Mouse (Mus musculus) small intestine, adult 2 months (tissue): ENCODE results near the gene Cstb. TPM values are rescaled to one million over a fixed set of nuclear protein-coding genes. Genes with fewer than 3 reads are reported as not detected.
A peak's percentile ranks its signal among the peaks of the same experiment; 100 is the strongest.

Experiments used
- H3K27ac ChIP-seq: fragments of 200-500 bp; 2 replicates; pipeline ENCODE4 v1.5.1; 2012; ENCODE audit warnings: low read depth, low read length, control low read depth, inconsistent platforms; ENCODE audit not compliant: insufficient read depth
- H3K27me3 ChIP-seq: fragments of 200-500 bp; 2 replicates; pipeline ENCODE4 v1.6.1; 2012; ENCODE audit warnings: mild to moderate bottlenecking, moderate library complexity, low read length, inconsistent platforms; ENCODE audit not compliant: control insufficient read depth, insufficient read depth
- H3K36me3 ChIP-seq: fragments of 200-500 bp; 2 replicates; pipeline ENCODE4 v1.6.1; 2012; ENCODE audit warnings: mild to moderate bottlenecking, low read length, control low read depth, inconsistent platforms; ENCODE audit not compliant: control insufficient read depth, insufficient read depth
- H3K4me1 ChIP-seq: fragments of 200-500 bp; 2 replicates; pipeline ENCODE4 v1.6.1; 2012; ENCODE audit warnings: low read length, inconsistent platforms, mixed read lengths; ENCODE audit not compliant: control insufficient read depth, insufficient read depth, insufficient read length
- H3K4me3 ChIP-seq: fragments of 200-500 bp; 2 replicates; pipeline ENCODE4 v1.5.1; 2012; ENCODE audit warnings: low read depth, mild to moderate bottlenecking, control low read depth, inconsistent platforms, low read length, moderate library complexity
- CTCF ChIP-seq: fragments of 200-500 bp; IDR thresholded peaks from 2 replicates; pipeline ENCODE4 v1.5.1; 2012; ENCODE audit warnings: low read depth, mild to moderate bottlenecking, control low read depth, inconsistent platforms, low read length, moderate library complexity, mixed read lengths; ENCODE audit not compliant: insufficient replicate concordance, insufficient read length; ENCODE audit errors: extremely low read depth
- POLR2A ChIP-seq: fragments of 200-500 bp; IDR thresholded peaks from 2 replicates; pipeline ENCODE4 v1.6.1; 2012; ENCODE audit warnings: low read depth, mild to moderate bottlenecking, control low read depth, inconsistent platforms, low read length, moderate library complexity
- WGBS: fragments of 180-500 bp; shearing (Covaris S2); methylation state at CpG from one replicate; pipeline ENCODE4 v1.1.7; 2018; 5-methylcytosine and 5-hydroxymethylcytosine counted together
- polyA plus RNA-seq: library from polyadenylated mRNA; depleted of rRNA; stranded (reverse); fragments of >200 nt; gene quantifications from 2 replicates; pipeline ENCODE4 v1.2.3, GENCODE M21; 2012

Gene Cstb
- polyA plus RNA-seq, 1 experiment: 21.1 TPM

DNA sequence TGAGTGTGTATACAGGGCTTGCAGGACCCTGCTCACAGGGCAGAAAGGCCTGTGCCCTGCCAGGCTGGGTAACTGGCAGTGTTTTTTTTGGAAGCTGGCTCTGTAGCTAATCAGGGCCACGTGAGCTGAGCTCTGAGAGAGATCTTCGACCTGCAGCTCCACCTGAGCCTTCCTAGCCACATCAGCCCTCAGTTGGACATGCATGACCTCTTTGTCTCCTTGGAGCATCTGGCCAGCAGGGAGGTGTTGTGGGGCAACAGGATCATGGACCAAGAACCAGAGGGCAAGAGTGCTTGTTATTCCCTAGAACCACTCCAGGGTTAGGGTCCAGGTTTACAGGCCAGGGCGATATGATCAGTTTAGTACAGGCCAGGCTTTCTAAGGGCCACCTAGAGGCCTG is 21.9 kb downstream of the Cstb start:
- WGBS: 78% methylated on average over 3 of the region's 3 CpGs
- Histone ChIP-seq H3K36me3 (peaks cover 63% of the 10 kb centered on the region), H3K4me3 (no peak overlapping the region), H3K27me3 (no peaks in the 10 kb centered on the region), H3K27ac (no peak overlapping the region), H3K4me1 (no peaks in the 10 kb centered on the region)
- no peak for TF ChIP-seq CTCF
- no peak for TF ChIP-seq POLR2A

DNA sequence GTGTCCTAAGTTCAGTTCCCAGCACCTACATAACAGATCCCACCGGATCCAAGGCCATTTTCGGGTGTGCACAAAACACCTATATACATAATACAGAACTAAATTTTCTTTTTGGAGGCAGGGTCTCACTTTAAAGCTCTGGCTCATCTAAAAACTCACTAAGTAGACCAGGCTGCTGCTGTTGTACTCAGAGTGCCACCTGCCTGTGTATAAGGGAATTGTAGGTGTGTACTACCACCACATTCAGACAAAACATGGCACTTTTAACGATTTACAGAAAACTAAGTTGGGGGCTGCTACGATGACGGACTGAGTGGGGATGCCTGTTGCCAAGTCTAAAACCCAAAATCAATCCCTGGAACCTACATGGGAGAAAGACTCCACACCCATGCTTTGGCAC is 25.3 kb downstream of the Cstb start:
- no peaks in the 10 kb centered on the region for H3K27me3 ChIP-seq
- peaks cover 42% of the 10 kb centered on the region for H3K36me3 ChIP-seq
- peaks cover 2% of the 10 kb centered on the region; the same call in 1 of the 2 replicates for H3K4me1 ChIP-seq
- TF ChIP-seq CTCF (no peak), POLR2A (no peak)
- no peak overlapping the region for H3K27ac ChIP-seq
- H3K4me3 ChIP-seq: no peak overlapping the region
- 90% methylated on average over 5 of the region's 5 CpGs for WGBS

DNA sequence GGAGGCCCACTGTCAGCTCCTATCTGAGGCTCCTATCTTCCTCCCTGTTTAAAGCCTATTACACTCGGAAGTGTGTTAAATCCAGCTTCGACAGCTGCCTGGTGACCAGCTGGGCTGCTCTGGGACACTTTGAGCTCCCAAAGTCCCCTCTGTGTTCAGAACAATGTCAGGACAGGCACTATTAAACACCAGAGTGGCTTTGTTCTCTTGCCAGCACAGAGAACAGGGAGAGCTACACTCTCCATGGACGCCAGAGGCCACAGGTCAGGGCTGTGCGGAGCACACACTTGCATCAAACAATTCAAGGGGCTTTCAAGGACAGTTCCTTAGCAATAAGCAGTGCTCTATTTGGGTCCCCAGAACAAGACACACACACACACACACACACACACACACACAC is 27.2 kb downstream of the Cstb start:
- Histone ChIP-seq H3K36me3 (peaks cover 25% of the 10 kb centered on the region), H3K4me1 (peaks cover 7% of the 10 kb centered on the region), H3K27me3 (no peaks in the 10 kb centered on the region), H3K4me3 (no peak overlapping the region), H3K27ac (no peak overlapping the region)
- WGBS: 71% methylated on average over 4 of the region's 4 CpGs
- no peak for TF ChIP-seq POLR2A
- TF ChIP-seq CTCF: no peak

DNA sequence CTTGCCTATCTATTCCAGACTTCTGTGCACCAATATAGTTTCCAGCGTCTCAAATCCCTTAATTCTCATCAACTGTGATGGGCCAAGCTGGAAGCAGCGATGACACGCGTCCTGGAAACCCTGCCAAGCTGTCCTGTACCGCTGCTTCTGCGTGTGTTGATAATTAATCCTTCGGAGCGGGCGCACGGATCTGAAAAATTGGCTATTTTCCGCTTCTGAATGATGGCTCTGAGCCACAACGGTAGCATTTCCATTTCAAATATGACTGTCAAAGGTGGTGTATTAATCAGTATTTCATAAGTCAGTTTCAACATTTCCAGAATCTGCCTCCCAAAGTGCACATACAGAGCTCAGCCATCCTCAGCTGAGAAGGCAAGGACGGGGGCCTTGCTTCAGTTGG is 31.2 kb downstream of the Cstb start:
- no peak for TF ChIP-seq POLR2A
- no peak for TF ChIP-seq CTCF
- 83% methylated on average over 13 of the region's 13 CpGs for whole genome bisulfite sequencing
- Histone ChIP-seq H3K4me3 (no peak overlapping the region), H3K27ac (no peak overlapping the region), H3K4me1 (peaks cover 34% of the 10 kb centered on the region), H3K36me3 (no peaks in the 10 kb centered on the region; the same call in 1 of the 2 replicates), H3K27me3 (no peaks in the 10 kb centered on the region)

DNA sequence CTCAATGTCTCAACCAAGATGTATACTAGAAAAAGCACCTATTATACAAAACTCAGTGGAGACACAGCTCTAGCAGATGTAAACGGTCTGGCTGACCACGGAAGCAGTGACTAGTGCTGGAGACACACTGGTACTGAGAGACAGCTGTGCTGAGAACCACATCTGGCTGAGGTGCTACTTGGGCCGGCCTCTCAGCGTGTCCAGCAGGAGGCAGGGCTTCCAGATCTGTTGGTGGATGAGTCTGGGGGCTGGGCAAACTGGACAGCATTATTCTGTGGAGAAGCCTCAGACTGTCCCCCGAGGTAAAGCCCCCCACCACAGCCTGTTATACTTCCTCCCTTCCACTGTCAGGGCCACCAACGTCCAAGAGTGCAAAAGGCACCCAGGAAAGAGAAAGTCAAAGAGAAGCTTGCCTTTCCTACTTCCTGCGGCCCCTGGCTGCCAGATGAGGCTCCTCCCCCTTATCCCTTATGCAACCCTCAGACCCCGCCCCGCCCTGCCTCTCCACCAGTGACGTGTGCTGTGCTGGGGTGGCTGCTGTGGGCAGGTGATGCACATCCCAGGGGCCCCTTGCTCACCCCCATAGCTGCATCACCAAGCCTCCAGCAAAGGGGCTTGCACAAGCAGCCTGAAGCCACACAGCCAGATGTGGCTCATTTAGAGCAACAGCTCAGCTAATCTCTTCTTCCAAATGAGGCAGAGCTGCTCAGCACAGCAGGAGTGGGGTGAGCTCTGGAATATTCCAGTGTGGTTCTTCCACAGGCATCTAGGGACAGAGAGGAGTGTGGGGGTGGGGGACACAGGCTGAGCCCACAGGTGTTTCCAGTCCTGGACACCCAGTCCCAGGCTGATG is 32.3 kb downstream of the Cstb start:
- Histone ChIP-seq H3K36me3 (no peaks in the 10 kb centered on the region), H3K27ac (peak overlapping the region; percentile 79), H3K4me3 (peak overlapping the region; percentile 42), H3K27me3 (no peaks in the 10 kb centered on the region), H3K4me1 (peaks cover 43% of the 10 kb centered on the region)
- WGBS: 30% methylated on average over 10 of the region's 10 CpGs
- TF ChIP-seq POLR2A (peak; percentile 35; the same call in 1 of the 2 replicates), CTCF (peak; percentile 48; the same call in 1 of the 2 replicates)

DNA sequence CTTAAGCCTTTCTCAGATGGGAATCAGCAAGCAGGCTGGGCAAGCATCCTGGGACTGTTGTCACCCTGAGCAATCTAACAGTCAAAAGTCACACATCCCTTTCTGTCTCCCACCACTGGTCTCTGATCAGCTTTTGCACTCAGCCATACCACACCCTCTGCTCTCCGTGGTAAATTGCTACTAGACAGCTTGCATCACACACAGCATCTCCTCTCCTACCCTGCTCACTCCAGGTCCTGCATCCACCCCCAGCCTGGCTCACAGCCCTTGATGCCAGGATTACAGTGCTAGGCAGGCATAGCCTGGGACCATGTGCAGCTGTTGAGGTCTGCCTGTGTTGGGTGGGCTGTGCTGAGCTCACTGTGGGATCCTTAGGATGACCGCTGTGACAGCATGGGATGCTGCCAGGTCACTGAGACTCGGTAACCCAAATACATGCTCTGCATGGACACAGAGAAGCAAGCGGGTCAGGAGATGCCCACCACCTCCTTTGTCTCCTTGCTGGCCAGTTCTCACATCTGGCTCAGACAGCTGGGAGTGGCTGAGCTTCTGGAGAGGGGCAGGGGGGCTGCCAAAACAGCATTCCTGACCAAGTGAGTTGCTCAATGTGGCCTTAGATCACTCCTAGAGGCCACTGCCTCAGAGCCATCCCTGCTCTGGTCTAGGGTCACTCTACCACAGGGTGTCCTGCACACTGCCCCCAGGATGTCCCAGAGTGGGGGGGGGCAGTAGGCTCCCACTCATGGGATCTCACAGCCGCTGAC is 33.1 kb downstream of the Cstb start:
- Histone ChIP-seq H3K4me1 (peaks cover 46% of the 10 kb centered on the region), H3K36me3 (no peaks in the 10 kb centered on the region), H3K4me3 (no peak overlapping the region), H3K27me3 (no peaks in the 10 kb centered on the region), H3K27ac (peak overlapping the region; percentile 68)
- WGBS: 68% methylated on average over 5 of the region's 5 CpGs
- no peak for TF ChIP-seq CTCF
- TF ChIP-seq POLR2A: no peak

DNA sequence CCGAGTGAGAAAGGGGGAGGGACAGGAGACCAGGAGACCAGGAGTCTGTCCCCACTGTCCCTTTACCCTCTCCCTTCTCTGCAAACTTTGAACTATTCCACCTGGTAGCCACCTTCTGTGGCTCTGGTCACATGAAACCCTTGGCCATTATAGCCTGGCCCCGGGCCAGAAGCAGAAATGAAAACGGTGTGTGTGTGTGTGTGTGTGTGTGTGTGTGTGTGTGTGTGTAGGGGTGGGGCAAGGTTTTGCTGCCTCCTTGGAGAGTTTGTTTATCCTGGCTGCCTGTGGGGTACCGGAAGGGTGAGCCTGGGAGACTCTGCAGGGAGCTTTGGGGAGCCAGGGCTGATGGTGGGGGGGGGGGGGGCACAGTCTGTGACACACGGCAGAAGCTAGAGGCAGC is 35.0 kb downstream of the Cstb start:
- Histone ChIP-seq H3K4me3 (no peak overlapping the region), H3K4me1 (peaks cover 60% of the 10 kb centered on the region), H3K27ac (peak overlapping the region; percentile 82), H3K27me3 (no peaks in the 10 kb centered on the region), H3K36me3 (no peaks in the 10 kb centered on the region)
- TF ChIP-seq CTCF: no peak
- no peak for TF ChIP-seq POLR2A
- 8% methylated on average over 5 of the region's 5 CpGs for WGBS
